Mouse (Mus musculus) stomach, embryonic 14.5 days (tissue): ENCODE measurements around the gene Csf3. TPM values are rescaled to one million over a fixed set of nuclear protein-coding genes. Genes with fewer than 3 reads are reported as not detected.

Source experiments
- ATAC-seq: fragments of 200-750 bp; cut with Nextera tagmentation; 2 replicates; pipeline ENCODE4 v1.8.0; 2017; ENCODE audit warnings: low read depth, moderate TSS enrichment; ENCODE audit not compliant: insufficient number of reproducible peaks, insufficient read depth, low FRiP score
- H3K27ac ChIP-seq: fragments of 300-500 bp; sonication (generic); 2 replicates; pipeline ENCODE4 v1.5.1; 2014; ENCODE audit warnings: mild to moderate bottlenecking, low read length, moderate library complexity, mixed read lengths
- H3K27me3 ChIP-seq: fragments of 300-500 bp; sonication (generic); 2 replicates; pipeline ENCODE4 v1.6.1; 2014; ENCODE audit warnings: low read length, control low read depth, mixed read lengths; ENCODE audit not compliant: control insufficient read depth, insufficient read depth
- H3K36me3 ChIP-seq: fragments of 300-500 bp; sonication (generic); 2 replicates; pipeline ENCODE4 v1.6.1; 2014; ENCODE audit warnings: mild to moderate bottlenecking, control low read depth, low read length, moderate library complexity, mixed read lengths; ENCODE audit not compliant: control insufficient read depth, insufficient read depth
- H3K4me1 ChIP-seq: fragments of 300-500 bp; sonication (generic); 2 replicates; pipeline ENCODE4 v1.6.1; 2014; ENCODE audit warnings: low read length, control low read depth, mixed read lengths; ENCODE audit not compliant: control insufficient read depth, insufficient read depth
- H3K4me2 ChIP-seq: fragments of 300-500 bp; sonication (generic); replicated peaks from 2 replicates; pipeline ENCODE4 v1.6.1; 2014; ENCODE audit warnings: low read depth, low read length, control low read depth
- H3K4me3 ChIP-seq: fragments of 300-500 bp; sonication (generic); 2 replicates; pipeline ENCODE4 v1.5.1; 2014; ENCODE audit warnings: low read depth, low read length, control low read depth
- H3K9ac ChIP-seq: fragments of 300-500 bp; sonication (generic); replicated peaks from 2 replicates; pipeline ENCODE4 v1.6.1; 2014; ENCODE audit warnings: low read depth, mild to moderate bottlenecking, control low read depth, low read length, moderate library complexity, mixed read lengths
- H3K9me3 ChIP-seq: fragments of 300-500 bp; sonication (generic); 2 replicates; pipeline ENCODE4 v1.6.1; 2016; ENCODE audit warnings: low read depth, low read length, control low read depth; ENCODE audit not compliant: control insufficient read depth
- WGBS: fragments of 180-500 bp; shearing (Covaris S2); extraction: QIAGEN DNeasy Blood & Tissue Kit; methylation state at CpG from one replicate; pipeline ENCODE4 v1.1.7; 2014; 5-methylcytosine and 5-hydroxymethylcytosine counted together
- polyA plus RNA-seq: library from polyadenylated mRNA; unstranded; fragments of >200 nt; fragmentation: Nextera tagmentation; extraction: Ambion mirVana; gene quantifications from 2 replicates; pipeline ENCODE4 v1.2.1, GENCODE M21; 2014

The Csf3 gene
- polyA plus RNA-seq, 1 experiment from 2014 or later: not detected

GRCm38 (mm10) chr11:98699911-98700310 is 1.2 kb upstream of the Csf3 start:
- ATAC-seq: no peak
- Histone ChIP-seq H3K27ac (no peak overlapping the region), H3K9me3 (no peaks in the 10 kb centered on the region), H3K9ac (no peak overlapping the region), H3K27me3 (no peaks in the 10 kb centered on the region), H3K4me2 (no peak overlapping the region), H3K36me3 (peaks cover 15% of the 10 kb centered on the region), H3K4me3 (no peak overlapping the region), H3K4me1 (peaks cover 6% of the 10 kb centered on the region; the same call in 1 of the 2 replicates)
- 32% methylated on average over 4 of the region's 4 CpGs for WGBS

GRCm38 (mm10) chr11:98702323-98702722 is 1.3 kb downstream of the Csf3 start:
- H3K36me3 ChIP-seq: peaks cover 20% of the 10 kb centered on the region; the same call in 1 of the 2 replicates
- no peak overlapping the region for H3K4me3 ChIP-seq
- ATAC-seq: no peak
- H3K9me3 ChIP-seq: no peaks in the 10 kb centered on the region
- no peaks in the 10 kb centered on the region for H3K27me3 ChIP-seq
- no peak overlapping the region for H3K4me2 ChIP-seq
- H3K27ac ChIP-seq: no peak overlapping the region
- H3K4me1 ChIP-seq: peaks cover 6% of the 10 kb centered on the region; the same call in 1 of the 2 replicates
- no peak overlapping the region for H3K9ac ChIP-seq
- 74% methylated on average over 5 of the region's 5 CpGs for WGBS

- ATAC-seq: no peak
- Histone ChIP-seq H3K4me1 (peaks cover 10% of the 10 kb centered on the region; the same call in 1 of the 2 replicates), H3K9ac (no peak overlapping the region), H3K4me3 (no peak overlapping the region), H3K36me3 (peaks cover 34% of the 10 kb centered on the region), H3K9me3 (no peaks in the 10 kb centered on the region), H3K4me2 (no peak overlapping the region), H3K27me3 (no peaks in the 10 kb centered on the region), H3K27ac (no peak overlapping the region)
- 85% methylated on average over 10 of the region's 10 CpGs for WGBS
Observed at GRCm38 (mm10) chr11:98705021-98705420, 4.0 kb downstream of the Csf3 start.

- Histone ChIP-seq H3K36me3 (peaks cover 41% of the 10 kb centered on the region), H3K4me3 (no peak overlapping the region), H3K4me1 (peaks cover 5% of the 10 kb centered on the region; the same call in 1 of the 2 replicates), H3K9ac (no peak overlapping the region), H3K9me3 (no peaks in the 10 kb centered on the region), H3K27ac (no peak overlapping the region; the same call in 1 of the 2 replicates), H3K4me2 (no peak overlapping the region), H3K27me3 (no peaks in the 10 kb centered on the region)
- no peak for ATAC-seq
- 80% methylated on average over 22 of the region's 22 CpGs for WGBS
Observed at GRCm38 (mm10) chr11:98707401-98708281, 6.6 kb downstream of the Csf3 start.

- Histone ChIP-seq H3K36me3 (peaks cover 45% of the 10 kb centered on the region), H3K9me3 (no peaks in the 10 kb centered on the region), H3K4me3 (no peak overlapping the region), H3K27ac (peak overlapping the region; percentile 7; the same call in 1 of the 2 replicates), H3K4me1 (peaks cover 5% of the 10 kb centered on the region; the same call in 1 of the 2 replicates), H3K27me3 (no peaks in the 10 kb centered on the region), H3K9ac (no peak overlapping the region), H3K4me2 (no peak overlapping the region)
- 82% methylated on average over 19 of the region's 19 CpGs for WGBS
- ATAC-seq: no peak
Observed at GRCm38 (mm10) chr11:98708282-98708956, 7.4 kb downstream of the Csf3 start.

- Histone ChIP-seq H3K9me3 (no peaks in the 10 kb centered on the region), H3K9ac (no peak overlapping the region), H3K27me3 (no peaks in the 10 kb centered on the region), H3K4me3 (no peak overlapping the region), H3K4me2 (no peak overlapping the region), H3K4me1 (peaks cover 5% of the 10 kb centered on the region; the same call in 1 of the 2 replicates), H3K36me3 (peaks cover 45% of the 10 kb centered on the region), H3K27ac (peak overlapping the region; percentile 29; the same call in 1 of the 2 replicates)
- 77% methylated on average over 26 of the region's 26 CpGs for WGBS
- ATAC-seq: 0 out of 2 replicates have a peak, but pooled peaks have one; percentile 15
Observed at GRCm38 (mm10) chr11:98709001-98709741, 8.1 kb downstream of the Csf3 start.

GRCm38 (mm10) chr11:98710416-98711045 is 9.5 kb downstream of the Csf3 start:
- 52% methylated on average over 12 of the region's 12 CpGs for WGBS
- Histone ChIP-seq H3K9ac (no peak overlapping the region), H3K9me3 (no peaks in the 10 kb centered on the region), H3K4me3 (no peak overlapping the region), H3K36me3 (peaks cover 52% of the 10 kb centered on the region), H3K4me1 (peaks cover 5% of the 10 kb centered on the region; the same call in 1 of the 2 replicates), H3K27ac (no peak overlapping the region; the same call in 1 of the 2 replicates), H3K4me2 (no peak overlapping the region), H3K27me3 (no peaks in the 10 kb centered on the region)
- no peak; the same call in 1 of the 2 replicates for ATAC-seq
